Mouse (Mus musculus) activated CD4-positive, CD25-positive, alpha-beta regulatory T cell, adult 4 months (primary cell): ENCODE results near the gene Tex33. TPM values are rescaled to one million over a fixed set of nuclear protein-coding genes. Genes with fewer than 3 reads are reported as not detected.
A peak's percentile ranks its signal among the peaks of the same experiment; 100 is the strongest.

Experiments
- ATAC-seq: one replicate; pipeline ENCODE4 v1.8.0; 2017
- polyA plus RNA-seq, 2 experiments: library from polyadenylated mRNA; unstranded; fragments of 100-300 nt; shearing (Covaris generic); gene quantifications; one replicate each; pipeline ENCODE4 v1.2.1; 2017

Gene Tex33
- polyA plus RNA-seq = not detected

GRCm38 (mm10) chr15:78395478-78395962 lies at the start of gene Tex33:
Gene Tex33, minus strand, starts transcription at chr15:78395912.
- no peak for ATAC-seq

- ATAC-seq = no peak
Observed at GRCm38 (mm10) chr15:78443857-78444256, 48.1 kb upstream of the Tex33 start.

DNA sequence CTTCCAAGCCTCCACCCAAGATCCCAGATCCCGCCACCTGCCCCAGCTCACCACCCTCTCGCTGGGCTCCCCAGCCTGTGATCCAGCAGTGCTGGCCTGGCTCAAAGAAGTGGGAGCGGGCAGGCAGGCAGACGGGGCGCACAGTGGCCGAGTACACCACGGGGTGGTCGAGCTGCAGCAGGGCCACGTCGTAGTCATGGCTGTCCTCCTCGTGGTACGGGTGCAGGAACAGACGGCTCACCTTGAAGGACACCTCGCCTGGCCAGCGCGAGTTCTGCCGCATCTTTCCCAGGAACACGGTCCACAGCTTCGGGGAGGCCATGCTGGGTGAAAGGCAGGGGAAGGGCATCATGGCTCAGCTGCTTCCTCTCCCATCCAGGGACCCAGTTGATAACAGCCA lies 46.5 kb upstream of the Tex33 start:
- no peak for ATAC-seq

DNA sequence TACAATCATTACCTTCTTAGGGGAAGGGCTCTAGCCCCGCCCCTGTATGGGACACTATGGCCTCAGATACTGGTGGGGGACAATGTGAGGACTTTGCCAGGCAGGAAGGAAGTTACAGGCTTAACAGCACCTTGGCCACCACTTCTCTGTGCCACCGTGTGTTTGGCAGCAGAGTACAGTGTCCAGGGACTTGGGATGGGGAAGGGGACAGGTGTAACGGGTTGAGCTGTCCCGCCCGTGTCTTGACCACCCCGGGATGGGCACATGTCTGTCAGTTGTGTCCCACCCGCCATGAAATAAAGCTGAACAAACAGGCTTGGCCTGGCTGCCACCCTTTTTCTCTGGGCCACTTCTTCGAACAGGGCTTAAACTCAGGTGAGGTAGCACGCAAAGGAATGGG lies 43.3 kb upstream of the Tex33 start:
- ATAC-seq = no peak

DNA sequence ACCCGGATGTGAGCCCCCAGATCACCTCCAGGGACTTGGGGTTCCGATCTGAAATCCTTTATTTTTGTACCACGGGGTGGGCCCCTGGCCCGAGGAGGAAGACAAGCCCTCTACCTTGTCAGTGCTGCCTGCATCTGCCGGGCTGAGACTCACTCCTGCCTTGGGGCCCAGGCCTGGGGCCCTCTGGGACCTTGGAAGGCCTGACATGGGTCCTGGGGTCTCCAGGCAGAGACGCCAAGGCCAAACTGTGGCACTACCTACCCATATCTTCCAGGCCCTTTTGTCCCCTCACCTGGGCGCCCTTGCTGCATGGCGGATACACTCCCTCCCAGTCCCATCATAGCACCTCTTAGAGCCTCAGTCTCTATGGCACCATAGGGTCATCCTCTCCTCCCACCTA lies 42.8 kb upstream of the Tex33 start:
- ATAC-seq = no peak

DNA sequence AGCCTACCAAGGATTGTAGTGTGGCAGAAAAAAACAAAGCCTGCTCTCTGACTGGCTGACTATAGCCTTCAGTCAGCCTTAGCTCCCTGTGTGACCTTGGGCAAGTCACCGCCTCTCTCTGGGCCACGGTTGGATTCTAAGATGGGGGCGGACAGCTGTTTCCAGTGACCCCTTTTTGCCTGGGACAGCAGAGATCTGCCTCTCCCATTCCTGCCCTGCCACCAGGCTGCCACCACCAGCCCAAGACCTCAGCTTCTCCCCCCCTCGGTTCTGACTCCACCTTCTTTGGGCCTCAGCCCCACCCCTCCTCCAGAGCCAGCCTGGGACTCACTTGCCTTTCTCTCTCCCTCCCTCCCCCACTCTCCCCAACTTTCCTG lies 42.3 kb upstream of the Tex33 start:
- ATAC-seq = no peak

DNA sequence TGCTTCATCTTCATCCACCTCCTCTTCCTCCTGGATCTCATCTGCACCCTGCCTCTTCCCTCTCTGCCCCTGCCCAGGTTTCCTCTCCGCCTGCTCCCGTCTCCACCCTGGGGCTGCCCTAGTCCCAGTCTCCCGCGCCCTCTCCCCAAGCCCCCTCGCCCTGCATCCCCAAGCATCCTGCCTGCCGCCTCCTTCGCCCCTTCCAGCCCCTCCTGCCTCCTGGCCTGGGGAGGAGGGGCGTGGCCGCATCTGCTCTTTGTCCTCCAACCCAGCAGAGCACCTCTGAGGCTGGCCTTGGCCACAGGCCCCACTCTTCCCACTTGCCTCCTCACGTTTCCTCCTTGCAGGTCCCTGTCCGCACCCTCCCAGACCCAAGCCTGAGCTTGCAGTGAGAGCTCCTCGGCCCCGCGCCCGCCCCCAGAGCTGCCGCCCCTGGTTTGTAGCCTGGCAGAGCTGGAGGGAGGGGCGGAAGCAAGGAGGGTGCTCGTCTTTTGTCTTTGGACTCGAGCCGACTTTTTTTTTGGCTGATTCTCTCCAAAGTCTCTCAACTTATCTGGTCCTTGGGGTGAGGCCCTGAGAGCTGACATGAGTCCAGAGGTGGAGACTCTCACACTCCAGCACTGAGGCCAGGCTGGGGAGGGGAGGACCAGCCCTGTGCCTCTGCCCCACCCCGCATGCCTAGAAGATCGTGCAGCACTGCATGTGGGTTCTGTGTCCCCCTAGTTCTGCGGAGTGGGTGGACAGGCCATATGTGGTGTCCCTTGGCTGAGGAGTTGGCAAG lies 41.7 kb upstream of the Tex33 start:
- ATAC-seq = no peak

DNA sequence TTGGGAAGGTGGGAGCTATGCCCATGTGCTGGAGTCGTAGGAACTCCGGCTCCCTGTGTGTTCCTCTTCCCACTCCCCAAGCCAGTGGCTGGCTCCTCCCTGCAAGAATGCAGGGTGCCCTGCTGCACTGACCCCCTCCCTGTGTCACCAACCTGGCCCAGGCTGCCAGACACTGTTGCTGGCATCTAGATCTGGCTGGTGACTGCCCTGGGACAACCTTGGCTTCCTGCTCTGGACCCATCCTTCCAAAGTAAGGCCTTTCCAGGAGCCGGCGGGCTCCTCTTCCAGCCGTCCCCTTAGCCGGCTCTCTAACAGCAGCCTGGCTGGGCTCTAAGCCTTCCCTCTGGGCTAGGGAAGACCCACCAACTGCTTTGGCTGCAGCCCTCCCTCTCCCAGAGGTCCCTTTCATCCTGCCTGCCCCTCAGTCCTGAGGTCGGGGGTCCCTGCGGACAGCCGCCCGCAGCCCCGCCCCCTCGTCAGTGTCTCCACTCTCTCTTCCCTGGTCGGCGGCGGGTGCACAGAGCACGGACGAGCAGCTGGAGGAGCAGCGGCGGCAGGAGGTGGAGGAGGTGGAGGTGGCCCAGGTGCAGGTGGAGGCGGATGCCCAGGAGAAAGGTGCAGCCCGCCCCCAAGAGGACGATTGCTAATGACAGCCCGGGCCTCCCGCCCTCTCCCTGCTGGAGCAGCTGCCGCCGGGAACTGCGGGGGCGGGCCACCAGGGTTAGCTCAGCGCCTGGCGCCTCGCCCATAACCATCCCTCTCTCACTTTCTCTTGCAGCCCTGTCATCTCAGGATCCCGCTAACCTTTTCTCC lies 40.9 kb upstream of the Tex33 start:
- ATAC-seq = no peak

DNA sequence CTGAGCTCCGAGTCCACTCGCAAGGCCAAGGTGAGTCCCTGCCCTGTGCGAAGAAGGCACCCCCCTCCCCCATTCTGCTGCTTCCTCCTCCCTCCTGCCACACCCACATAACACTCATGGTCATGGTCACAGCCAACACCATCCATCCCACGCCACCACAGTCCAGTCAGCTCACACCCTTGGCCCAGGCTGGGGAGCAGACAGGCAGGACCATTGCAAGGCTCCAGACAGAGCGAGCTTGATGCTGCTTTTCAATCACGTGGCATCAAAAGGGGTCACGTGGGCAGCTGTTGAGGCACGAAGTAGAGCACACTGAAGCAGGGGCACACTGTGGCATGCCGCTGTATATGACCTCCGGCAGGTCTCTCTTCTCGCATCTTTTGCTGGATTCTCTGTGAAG lies 40.0 kb upstream of the Tex33 start:
- ATAC-seq = no peak

DNA sequence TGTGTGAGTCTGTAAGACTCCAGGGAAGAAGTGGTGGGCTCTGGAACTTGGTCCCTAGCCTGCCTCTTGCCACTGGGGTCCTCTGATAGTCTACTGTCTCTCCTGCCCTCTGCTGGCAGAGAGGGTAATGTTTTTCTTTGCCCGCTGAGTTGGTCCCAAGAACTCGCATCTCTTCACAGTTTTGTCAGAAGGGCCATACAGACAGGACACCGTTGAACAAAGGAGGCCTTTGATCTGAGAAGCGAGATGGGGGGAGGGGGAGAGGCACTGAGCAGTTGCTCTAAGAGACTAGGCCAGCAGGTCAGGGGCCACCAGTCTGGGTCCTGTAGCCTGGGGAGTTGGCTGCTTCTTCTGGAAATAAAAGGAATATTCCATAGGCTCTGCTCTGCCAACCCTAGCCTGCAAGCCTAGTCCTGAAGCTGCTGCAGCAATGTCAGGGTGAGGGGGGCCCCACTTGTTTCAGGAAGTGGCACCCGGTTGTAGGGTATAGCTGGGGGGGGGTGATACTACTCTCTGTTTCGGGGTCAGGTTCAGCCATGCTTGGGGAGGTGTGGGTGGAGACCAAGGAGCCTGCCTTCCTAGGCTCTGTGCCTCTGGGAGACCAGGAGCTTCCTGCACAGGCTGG lies 39.3 kb upstream of the Tex33 start:
- no peak for ATAC-seq

DNA sequence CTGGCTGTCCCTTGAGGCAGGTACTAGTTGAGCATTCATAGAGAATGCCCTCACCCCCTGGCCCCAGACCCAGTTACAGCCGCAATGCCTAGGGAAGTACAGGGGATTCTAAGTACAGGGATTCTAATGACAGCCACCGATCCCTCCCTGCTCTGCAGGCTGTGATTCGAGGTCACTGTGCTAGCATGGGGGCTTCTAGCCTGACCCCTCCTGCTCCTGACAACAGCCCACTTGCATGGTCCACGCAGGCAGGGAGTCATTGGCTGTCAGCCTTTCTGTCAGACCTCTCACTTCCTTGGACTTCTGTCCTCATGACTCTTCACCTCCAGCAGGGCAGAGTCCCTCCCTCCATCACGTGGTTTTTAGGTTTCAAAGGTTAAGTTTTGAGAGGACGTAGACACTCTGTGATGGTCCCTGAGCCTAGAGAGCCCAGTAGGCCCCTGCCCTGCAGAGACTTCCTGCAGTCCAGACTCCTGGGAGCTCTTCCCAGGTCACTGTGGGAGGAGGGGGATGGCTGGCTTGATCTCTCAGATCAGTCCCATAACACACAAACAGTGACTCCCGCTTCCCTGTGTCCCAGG lies 35.9 kb upstream of the Tex33 start:
- no peak for ATAC-seq

DNA sequence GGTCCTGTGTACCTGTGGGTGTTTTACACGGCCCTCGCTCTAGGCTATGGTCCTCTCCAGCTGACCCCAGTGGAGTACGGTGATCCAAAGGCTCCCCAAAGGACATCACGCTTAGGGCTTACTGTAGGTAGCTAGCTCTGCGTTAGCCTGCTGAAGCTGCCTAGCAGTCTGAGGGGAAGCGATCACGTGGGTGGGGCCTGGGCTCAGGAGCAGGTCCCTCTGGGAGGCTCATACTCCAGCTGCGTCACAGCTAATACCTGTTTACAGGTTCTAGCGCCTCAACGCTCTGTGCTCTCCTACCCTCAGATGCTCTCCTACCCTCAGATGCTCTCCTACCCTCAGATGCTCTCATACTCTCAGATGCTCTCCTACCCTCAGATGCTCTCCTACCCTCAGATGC lies 35.2 kb upstream of the Tex33 start:
- no peak for ATAC-seq

DNA sequence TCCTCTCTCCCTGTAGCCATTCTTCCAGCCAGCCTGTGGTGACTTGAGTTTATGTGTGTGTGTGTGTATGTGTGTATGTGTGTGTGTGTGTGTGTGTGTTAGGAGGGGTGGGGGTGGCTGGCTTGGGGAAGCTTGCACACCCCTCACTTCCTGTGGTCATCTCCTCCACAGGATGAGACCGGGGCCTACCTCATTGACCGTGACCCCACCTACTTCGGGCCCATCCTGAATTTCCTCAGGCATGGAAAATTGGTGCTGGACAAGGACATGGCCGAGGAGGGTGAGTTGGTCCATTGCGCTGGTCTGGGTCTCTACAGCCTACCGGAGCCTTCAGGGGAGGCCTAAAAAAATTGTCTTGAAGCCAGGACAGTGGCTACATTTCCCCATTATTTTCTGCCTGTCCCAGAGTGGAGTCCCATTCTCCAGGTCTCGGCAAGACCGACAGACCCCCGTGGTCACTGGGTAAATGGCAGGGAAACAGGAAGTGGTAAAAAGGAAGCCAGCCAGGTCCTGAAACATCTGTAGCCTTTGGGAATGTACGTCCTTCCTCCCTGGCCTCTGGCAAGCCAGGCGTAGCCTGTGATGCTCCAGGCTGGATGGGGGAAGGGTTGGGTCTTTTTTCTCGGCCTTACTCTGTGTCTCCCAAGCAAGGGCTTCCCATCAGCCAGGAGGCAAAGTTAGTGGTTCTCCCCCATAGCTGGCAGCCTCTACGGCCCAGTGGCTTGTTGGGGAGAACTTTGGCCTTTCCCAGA lies 34.3 kb upstream of the Tex33 start:
- no peak for ATAC-seq

GRCm38 (mm10) chr15:78429139-78429459 lies 33.4 kb upstream of the Tex33 start:
- ATAC-seq = no peak

DNA sequence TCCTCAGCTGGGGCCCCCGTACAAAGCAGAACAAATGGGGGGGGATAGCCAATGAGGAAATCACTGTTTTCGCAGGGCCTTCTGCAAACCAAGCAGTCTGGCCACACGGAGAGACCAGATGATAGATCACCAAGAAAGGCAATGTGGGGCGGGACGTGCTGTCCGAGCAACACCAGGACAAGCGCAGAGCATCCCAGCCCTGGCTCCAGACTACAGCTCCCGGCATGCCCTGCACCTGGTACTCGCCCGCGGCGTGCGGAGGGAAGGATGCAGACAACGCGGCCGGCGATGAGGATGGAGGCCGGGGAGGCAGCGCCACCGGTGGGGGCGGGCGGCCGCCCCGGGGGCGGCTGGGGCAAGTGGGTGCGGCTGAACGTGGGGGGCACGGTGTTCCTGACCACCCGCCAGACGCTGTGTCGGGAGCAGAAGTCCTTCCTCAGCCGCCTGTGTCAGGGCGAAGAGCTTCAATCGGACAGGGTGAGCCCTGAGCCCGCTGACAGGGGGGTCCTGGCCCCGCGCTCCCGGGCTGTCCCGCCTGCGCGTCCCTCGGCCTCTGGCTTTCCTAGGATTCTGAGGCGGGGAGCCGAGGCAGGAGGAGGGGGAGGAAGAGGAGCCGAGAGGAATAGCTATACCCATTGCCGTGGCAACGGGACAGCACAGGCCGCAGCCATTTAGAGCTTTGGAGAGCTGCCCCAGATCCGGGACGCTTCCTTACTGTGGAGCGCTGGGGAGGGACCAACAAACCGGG lies 32.9 kb upstream of the Tex33 start, which contains the start of gene Kctd17:
Gene Kctd17 (plus strand): TSS at position 174 of the 748 bp plus-strand sequence.
- peak; percentile 46 for ATAC-seq

GRCm38 (mm10) chr15:78425230-78425629 lies 29.5 kb upstream of the Tex33 start:
- no peak for ATAC-seq

GRCm38 (mm10) chr15:78424507-78424906 lies 28.8 kb upstream of the Tex33 start:
- ATAC-seq = no peak

DNA sequence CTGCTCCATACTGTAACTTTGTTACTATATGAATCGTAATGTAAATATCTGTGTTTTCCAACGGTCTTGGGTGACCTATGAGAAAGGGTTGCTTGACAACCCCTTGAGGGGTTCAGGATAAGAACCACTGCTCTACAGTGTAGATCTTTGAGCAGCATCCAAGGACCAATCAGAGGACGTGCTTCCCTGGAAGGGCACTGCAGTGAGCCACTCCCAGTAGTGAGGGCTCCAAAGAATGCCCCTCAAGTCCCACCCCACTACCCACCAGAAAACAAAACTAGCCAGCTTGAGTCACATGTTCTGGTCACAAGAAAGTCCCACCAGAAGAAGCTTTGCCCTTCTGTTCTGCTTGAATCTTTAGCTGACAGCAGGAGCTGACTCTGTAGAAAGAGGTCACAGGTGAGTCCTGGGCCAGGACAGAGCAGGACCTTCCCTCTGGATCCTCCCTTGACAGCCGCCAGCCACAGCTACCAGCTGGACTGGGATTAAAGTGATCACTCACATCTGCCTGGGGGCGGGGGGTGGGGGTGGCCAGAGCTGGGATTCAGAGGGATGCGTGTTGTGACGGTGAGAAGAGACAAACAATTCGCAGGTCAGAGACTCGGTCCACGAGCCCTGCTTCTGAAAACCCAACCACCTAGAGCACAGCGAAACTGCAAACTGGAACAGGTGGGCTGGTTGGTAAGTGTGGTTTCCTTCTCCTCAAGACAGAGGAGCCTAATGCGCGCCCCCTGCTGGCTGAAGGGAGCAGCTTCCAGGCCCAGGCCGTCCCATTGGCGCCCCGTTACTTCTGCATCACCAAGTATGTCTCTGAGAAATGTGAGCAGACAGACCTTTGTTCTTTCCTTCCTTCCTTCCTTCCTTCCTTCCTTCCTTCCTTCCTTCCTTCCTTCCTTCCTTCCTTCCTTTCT lies 26.6 kb upstream of the Tex33 start:
- ATAC-seq = peak; percentile 66

- ATAC-seq = no peak
Observed at GRCm38 (mm10) chr15:78420395-78420794, 24.7 kb upstream of the Tex33 start.

DNA sequence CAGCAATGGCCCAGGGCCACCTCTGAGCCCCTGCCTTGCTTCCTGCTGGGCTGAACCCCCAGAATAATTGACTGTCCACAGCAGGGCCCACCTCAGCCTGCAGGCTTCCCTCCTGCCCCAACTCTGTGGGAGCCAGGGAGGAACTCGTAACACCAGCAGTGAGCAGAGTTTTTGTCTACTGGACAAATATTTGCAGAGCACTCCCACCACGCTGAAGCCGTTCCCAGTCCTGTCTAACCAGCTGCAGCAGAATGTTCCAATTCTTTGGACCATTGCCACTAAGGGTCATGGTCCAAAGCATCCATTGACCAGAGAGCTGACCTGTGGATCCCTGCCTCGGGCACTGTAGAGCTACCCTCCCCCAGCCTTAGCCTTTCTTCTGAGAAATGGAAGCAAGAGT lies 21.2 kb upstream of the Tex33 start:
- ATAC-seq = no peak

DNA sequence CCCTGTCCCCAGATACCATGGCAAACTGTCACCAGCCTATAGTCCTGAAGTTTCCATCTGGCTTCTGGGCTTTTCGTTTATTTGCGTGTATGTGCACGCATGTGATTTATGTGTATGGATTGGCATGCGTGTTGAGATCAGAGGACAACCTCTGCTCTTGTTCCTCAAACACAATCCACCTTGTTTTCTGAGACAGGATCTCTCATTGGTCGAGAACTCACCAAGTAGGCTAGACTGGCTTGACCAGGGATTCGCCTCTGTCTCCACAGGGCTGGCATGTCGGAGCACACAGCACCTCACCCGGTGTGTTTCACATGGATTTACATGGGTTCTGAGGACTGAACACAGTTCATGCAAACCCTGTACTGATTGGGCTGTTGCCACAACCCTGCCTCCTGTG lies 18.4 kb upstream of the Tex33 start:
- ATAC-seq = no peak
